Mouse (Mus musculus): ENCODE data around the gene Gm19965. TPM values are rescaled to one million over a fixed set of nuclear protein-coding genes. Genes with fewer than 3 reads are reported as not detected.

Gene Gm19965
- not detected for polyA plus RNA-seq (2017; shearing (Covaris generic))

GRCm38 (mm10) chr1:116802683-116803082 lies at the start of gene Gm19965:
TSS of gene Gm19965 (plus strand) at chr1:116802983.
- no peak for ATAC-seq

GRCm38 (mm10) chr1:116782471-116782989 lies 20.3 kb upstream of the Gm19965 start:
- no peak for ATAC-seq

All from CD4-positive, CD25-positive, alpha-beta regulatory T cell, adult 4 months (primary cell).